8 mouse cellular contexts compared by ENCODE assay signal in the genomic region with DNA sequence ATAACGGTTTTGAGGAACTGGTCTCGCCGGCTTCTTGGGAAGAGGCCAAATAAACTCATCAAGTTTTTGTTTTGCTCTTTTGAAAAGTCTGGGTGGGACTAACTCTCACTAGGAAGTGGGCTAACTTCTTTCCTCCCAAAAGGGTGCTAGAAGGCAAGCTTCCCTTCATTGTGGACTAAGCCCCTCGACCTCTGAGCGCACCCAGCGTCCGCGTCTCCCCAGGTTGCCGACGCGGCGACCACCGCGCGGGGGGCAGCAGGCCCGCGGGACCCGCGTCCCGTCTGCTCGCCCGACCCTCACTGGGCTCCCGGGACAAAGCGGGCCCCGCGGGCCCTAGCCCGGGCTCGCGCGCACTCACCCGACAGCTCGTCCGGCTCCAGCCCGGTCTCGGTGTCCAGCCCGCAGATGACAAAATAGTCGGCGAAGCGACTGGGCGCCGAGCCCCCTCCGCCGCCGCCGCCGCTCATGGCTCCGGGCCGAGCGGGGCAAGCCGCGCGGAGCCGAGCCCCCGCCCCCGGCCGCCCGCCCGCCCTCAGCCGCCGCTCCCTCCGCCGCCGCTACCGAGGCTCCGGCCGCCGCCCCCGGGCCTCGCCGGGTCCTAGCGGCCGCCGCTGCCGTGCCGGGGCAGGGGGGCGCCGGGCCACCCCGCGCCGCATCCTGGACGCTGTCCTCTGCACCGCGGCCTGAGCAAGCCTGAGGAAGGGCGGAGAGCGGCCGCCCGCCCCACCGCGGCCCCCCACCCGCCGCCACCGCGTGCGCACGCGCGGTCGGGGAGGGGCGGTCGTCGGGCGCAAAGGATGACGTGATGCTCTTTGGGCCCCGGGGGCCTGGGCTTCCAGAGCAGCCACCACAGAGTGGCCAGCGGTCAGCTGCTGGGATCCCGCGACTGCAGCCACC. TPM values are rescaled to one million over a fixed set of nuclear protein-coding genes. Genes with fewer than 3 reads are reported as not detected.
DNase-seq lines count a peak whose midpoint lies in the region; ATAC-seq lines count a peak whose summit lies in the region.

A gene (minus strand): TSS at position 755 of the 897 bp plus-strand sequence.

- H3K36me3 ChIP-seq in hindbrain, embryonic 13.5 days = no peaks in the 10 kb centered on the region

- peaks cover 53% of the 10 kb centered on the region for H3K4me1 ChIP-seq in hindbrain, embryonic 13.5 days (replicated peaks)

- WGBS in hindbrain, embryonic 13.5 days = under 1% methylated on average over 78 of the region's 107 CpGs

- peak within 1 kb of the TSS; percentile 96 for H3K9ac ChIP-seq in hindbrain, embryonic 13.5 days

- no peaks in the 10 kb centered on the region for H3K27me3 ChIP-seq in hindbrain, embryonic 13.5 days

- H3K4me2 ChIP-seq in hindbrain, embryonic 13.5 days = peak within 1 kb of the TSS; percentile 81

- H3K9me3 ChIP-seq in hindbrain, embryonic 13.5 days = 0 out of 2 replicates have a peak, but pooled peaks cover 5% of the 10 kb centered on the region

- H3K27ac ChIP-seq in hindbrain, embryonic 13.5 days = peak within 1 kb of the TSS; percentile 95

- ATAC-seq in hindbrain, embryonic 13.5 days (ENCODE audit: low FRiP score) = peak; percentile 96

- peak; percentile 80 for DNase-seq in NIH3T3 (ENCODE audit: low read depth)
- peak; percentile 92 to 94 for DNase-seq in cerebellum, postnatal 10 days
- DNase-seq in frontal cortex, postnatal 14 days (ENCODE audit: low spot score in 2 of 2) = peak; percentile 70 to 71
- DNase-seq in layer of hippocampus, postnatal 36 days = peak; percentile 78 to 83
- peak; percentile 77 for DNase-seq in lung, postnatal 36 days
- DNase-seq in retina, postnatal 1 day = peak; percentile 94
- DNase-seq in urinary bladder, adult 18-20 months (ENCODE audit: low spot score in 2 of 2) = peak; percentile 51 to 53

- H3K4me3 ChIP-seq in hindbrain, embryonic 13.5 days = peak within 1 kb of the TSS; percentile 83

RNA-seq across cellular contexts. Expression of the gene that starts here (rescaled TPM):
- polyA plus RNA-seq in hindbrain, embryonic 13.5 days (2015; fragmentation: Nextera tagmentation; extraction: Ambion mirVana) = 41.6 and 42.5 TPM in 2 replicates
- total RNA-seq in layer of hippocampus, postnatal 36 days (2021) = 100 to 1,000 TPM; 206 to 213 TPM

Comparison
In these comparisons a context has a peak if more than half of its experiments do, and no peak if none do; other contexts are left out.
1. Peak in every context shown above with its lines: DNase-seq, ATAC-seq, H3K4me3 ChIP-seq and H3K27ac ChIP-seq.